Mouse (Mus musculus) limb, embryonic 15.5 days (tissue): ENCODE measurements around the gene Gm614. TPM values are rescaled to one million over a fixed set of nuclear protein-coding genes. Genes with fewer than 3 reads are reported as not detected.

ENCODE experiments used
- ATAC-seq: fragments of 200-750 bp; cut with Nextera tagmentation; 2 replicates; pipeline ENCODE4 v1.8.0; 2017; ENCODE audit warnings: low read depth, moderate TSS enrichment; ENCODE audit not compliant: insufficient number of reproducible peaks, low FRiP score, low TSS enrichment
- H3K27ac ChIP-seq: fragments of 300-500 bp; sonication (generic); 2 replicates; pipeline ENCODE4 v1.5.1; 2015; ENCODE audit warnings: moderate library complexity, mild to moderate bottlenecking, inconsistent platforms
- H3K27me3 ChIP-seq: fragments of 300-500 bp; sonication (generic); 2 replicates; pipeline ENCODE4 v1.6.1; 2015; ENCODE audit warnings: inconsistent platforms
- H3K36me3 ChIP-seq: fragments of 300-500 bp; sonication (generic); 2 replicates; pipeline ENCODE4 v1.6.1; 2015; ENCODE audit warnings: inconsistent platforms
- H3K4me1 ChIP-seq: fragments of 300-500 bp; sonication (generic); 2 replicates; pipeline ENCODE4 v1.6.1; 2015; ENCODE audit warnings: inconsistent platforms
- H3K4me2 ChIP-seq: fragments of 300-500 bp; sonication (generic); 2 replicates; pipeline ENCODE4 v1.6.1; 2015; ENCODE audit warnings: mild to moderate bottlenecking, inconsistent platforms
- H3K4me3 ChIP-seq: fragments of 300-500 bp; sonication (generic); 2 replicates; pipeline ENCODE4 v1.5.1; 2015; ENCODE audit warnings: mild to moderate bottlenecking, inconsistent platforms
- H3K9ac ChIP-seq: fragments of 300-500 bp; sonication (generic); 2 replicates; pipeline ENCODE4 v1.6.1; 2015; ENCODE audit warnings: inconsistent platforms
- H3K9me3 ChIP-seq: fragments of 300-500 bp; sonication (generic); 2 replicates; pipeline ENCODE4 v1.6.1; 2016; ENCODE audit warnings: inconsistent platforms
- WGBS: fragments of 180-500 bp; shearing (Covaris S2); methylation state at CpG from one replicate; pipeline ENCODE4 v1.1.7; 2015; 5-methylcytosine and 5-hydroxymethylcytosine counted together
- polyA plus RNA-seq: library from polyadenylated mRNA; unstranded; fragments of >200 nt; fragmentation: Nextera tagmentation; extraction: Ambion mirVana; gene quantifications from 2 replicates; pipeline ENCODE4 v1.2.1, GENCODE M21; 2015

The Gm614 gene
- polyA plus RNA-seq, 1 experiment from 2014 or later, result not detected

- H3K27ac ChIP-seq, result no peak overlapping the region
- H3K4me1 ChIP-seq, result no peaks in the 10 kb centered on the region
- 0 out of 2 replicates have a peak, but pooled peaks have one; percentile 12 for ATAC-seq
- H3K27me3 ChIP-seq, result peaks cover under 1% of the 10 kb centered on the region; the same call in 1 of the 2 replicates
- no peak overlapping the region for H3K4me3 ChIP-seq
- H3K36me3 ChIP-seq, result peaks cover 76% of the 10 kb centered on the region
- WGBS, result 86% methylated on average over 14 of the region's 14 CpGs
- no peak overlapping the region for H3K4me2 ChIP-seq
- no peaks in the 10 kb centered on the region for H3K9me3 ChIP-seq
- no peak overlapping the region for H3K9ac ChIP-seq
Measured at GRCm38 (mm10) chrX:101285953-101286670, 22.3 kb upstream of the Gm614 start.

DNA sequence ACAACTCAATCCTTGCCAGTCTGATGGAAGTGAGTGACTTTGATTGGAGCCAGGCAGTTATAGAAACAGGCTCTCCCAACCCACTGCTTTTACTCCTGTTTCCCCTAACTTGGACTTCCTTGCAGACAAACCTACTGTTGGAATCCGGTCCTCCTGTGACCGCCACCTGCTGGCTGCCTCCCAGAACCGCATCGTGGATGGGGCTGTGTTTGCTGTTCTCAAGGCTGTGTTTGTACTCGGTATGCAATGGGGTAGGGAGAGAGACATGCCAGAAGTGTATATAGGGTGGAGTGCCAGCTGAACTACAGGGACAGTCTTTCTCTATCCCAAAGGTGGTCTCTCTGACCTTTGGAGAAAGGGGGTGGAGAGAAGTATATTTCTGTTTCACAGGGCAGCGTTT is 21.7 kb upstream of the Gm614 start:
- WGBS, result 25% methylated on average over 6 of the region's 6 CpGs
- H3K27me3 ChIP-seq, result peaks cover under 1% of the 10 kb centered on the region; the same call in 1 of the 2 replicates

DNA sequence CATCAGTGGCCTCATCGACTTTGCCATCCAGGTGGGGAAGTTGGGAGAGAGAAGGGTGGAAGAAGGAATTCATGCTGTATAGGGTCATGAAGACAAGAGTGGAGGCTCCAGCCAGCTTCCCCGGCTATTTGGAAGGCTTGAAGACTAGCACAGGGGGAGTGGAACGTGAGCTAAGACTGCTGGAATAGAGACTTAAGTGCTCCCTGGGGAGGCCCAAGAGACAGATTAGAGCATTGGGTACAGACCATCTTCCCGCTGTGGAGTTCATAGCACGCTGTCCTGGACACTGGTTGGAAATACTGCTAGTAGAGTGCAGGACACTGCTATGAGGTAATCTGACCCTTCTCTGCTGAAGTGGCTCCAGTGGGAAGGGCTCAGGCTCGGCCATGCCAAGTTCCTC is 19.0 kb upstream of the Gm614 start:
- 72% methylated on average over 6 of the region's 6 CpGs for WGBS
- Histone ChIP-seq H3K36me3 (peaks cover 62% of the 10 kb centered on the region), H3K9ac (no peak overlapping the region)

More for the DNA sequence above, 21.7 kb upstream of the Gm614 start:
- Histone ChIP-seq H3K4me1 (no peaks in the 10 kb centered on the region), H3K9ac (no peak overlapping the region), H3K27ac (no peak overlapping the region), H3K4me3 (no peak overlapping the region), H3K36me3 (peaks cover 77% of the 10 kb centered on the region), H3K9me3 (no peaks in the 10 kb centered on the region), H3K4me2 (no peak overlapping the region)
- no peak for ATAC-seq

GRCm38 (mm10) chrX:101273875-101274738 is 10.3 kb upstream of the Gm614 start, which contains the start of gene Med12:
Med12 (plus strand) TSS chrX:101274030.
- Histone ChIP-seq H3K36me3 (peaks cover 11% of the 10 kb centered on the region; the same call in 1 of the 2 replicates), H3K4me3 (peak within 1 kb of the TSS; percentile 52), H3K4me1 (no peaks in the 10 kb centered on the region), H3K9me3 (no peaks in the 10 kb centered on the region), H3K9ac (peak within 1 kb of the TSS; percentile 44), H3K27me3 (peaks cover 23% of the 10 kb centered on the region), H3K4me2 (peak within 1 kb of the TSS; percentile 40), H3K27ac (peak within 1 kb of the TSS; percentile 82)
- peak; percentile 98 for ATAC-seq
- WGBS, result 20% methylated on average over 54 of the region's 54 CpGs

More for the DNA sequence above, 19.0 kb upstream of the Gm614 start:
- H3K4me2 ChIP-seq, result no peak overlapping the region
- no peaks in the 10 kb centered on the region for H3K4me1 ChIP-seq
- H3K4me3 ChIP-seq, result no peak overlapping the region
- no peak overlapping the region for H3K27ac ChIP-seq
- peaks cover 3% of the 10 kb centered on the region; the same call in 1 of the 2 replicates for H3K27me3 ChIP-seq
- H3K9me3 ChIP-seq, result no peaks in the 10 kb centered on the region
- no peak for ATAC-seq

DNA sequence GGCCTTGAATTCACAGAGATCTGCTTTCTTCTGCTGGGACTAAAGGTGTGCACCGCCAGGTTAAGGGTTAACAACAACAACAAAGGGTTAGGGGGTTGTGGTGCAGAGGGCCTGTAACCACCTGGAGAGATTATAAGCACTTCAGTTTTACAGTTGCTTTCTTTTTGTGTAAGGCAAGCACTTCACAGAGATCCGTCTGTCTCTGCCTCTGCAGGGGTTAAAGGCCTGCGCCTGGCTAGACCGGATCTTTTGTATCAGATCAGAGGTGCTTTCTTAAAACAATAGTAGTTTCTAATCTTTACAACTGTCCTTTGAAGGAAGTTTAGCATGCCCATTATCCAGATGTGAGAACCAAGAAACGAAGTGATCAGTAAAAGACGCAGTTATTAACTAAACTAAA is 9.6 kb upstream of the Gm614 start:
- no peak for ATAC-seq
- peak overlapping the region; percentile 61 for H3K27ac ChIP-seq

DNA sequence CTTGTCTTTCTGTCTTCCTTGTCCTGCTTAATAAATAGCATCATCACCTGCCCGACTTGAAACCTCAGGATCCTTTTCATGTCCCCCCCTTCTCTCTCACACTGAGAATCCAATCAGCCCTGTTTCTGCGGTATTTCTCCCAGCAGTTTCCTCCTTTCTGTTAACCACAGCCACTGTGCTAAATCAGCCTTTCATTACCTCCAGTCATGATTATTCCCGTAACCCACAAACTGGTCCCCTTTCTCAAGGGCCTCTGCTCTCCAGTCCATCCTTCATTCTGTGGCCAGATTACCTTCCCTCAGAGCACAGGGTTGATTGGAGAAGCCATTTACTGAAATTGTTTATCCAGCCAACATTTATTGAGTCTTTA is 4.9 kb upstream of the Gm614 start, which contains the start of gene Gm20489:
Gm20489 (minus strand) TSS at position 269 of the 370 bp plus-strand sequence.
- ATAC-seq, result no peak
- Histone ChIP-seq H3K36me3 (no peaks in the 10 kb centered on the region), H3K4me3 (no peak within 1 kb of the TSS), H3K9me3 (no peaks in the 10 kb centered on the region), H3K27ac (no peak within 1 kb of the TSS), H3K9ac (no peak within 1 kb of the TSS), H3K4me1 (no peaks in the 10 kb centered on the region), H3K4me2 (no peak within 1 kb of the TSS), H3K27me3 (peaks cover 20% of the 10 kb centered on the region)
- 43% methylated on average over 3 of the region's 3 CpGs for WGBS

More for the DNA sequence above, 9.6 kb upstream of the Gm614 start:
- Histone ChIP-seq H3K4me1 (no peaks in the 10 kb centered on the region), H3K36me3 (peaks cover 7% of the 10 kb centered on the region; the same call in 1 of the 2 replicates), H3K9ac (no peak overlapping the region), H3K9me3 (no peaks in the 10 kb centered on the region), H3K4me2 (peak overlapping the region; percentile 40), H3K4me3 (peak overlapping the region; percentile 52), H3K27me3 (peaks cover 23% of the 10 kb centered on the region)
- 21% methylated on average over 6 of the region's 6 CpGs for WGBS

- no peak for ATAC-seq
- Histone ChIP-seq H3K36me3 (no peaks in the 10 kb centered on the region), H3K27me3 (peaks cover 15% of the 10 kb centered on the region)
Measured at GRCm38 (mm10) chrX:101268025-101268754, 4.4 kb upstream of the Gm614 start, which contains the start of gene Il2rg. Il2rg (minus strand) TSS chrX:101268255.

GRCm38 (mm10) chrX:101266631-101267030 is 2.8 kb upstream of the Gm614 start:
- Histone ChIP-seq H3K36me3 (no peaks in the 10 kb centered on the region), H3K9me3 (no peaks in the 10 kb centered on the region), H3K9ac (no peak overlapping the region), H3K4me3 (no peak overlapping the region), H3K27ac (no peak overlapping the region), H3K4me1 (no peaks in the 10 kb centered on the region), H3K4me2 (no peak overlapping the region), H3K27me3 (peaks cover 7% of the 10 kb centered on the region; the same call in 1 of the 2 replicates)
- 89% methylated on average over 6 of the region's 6 CpGs for WGBS
- ATAC-seq, result no peak

More at GRCm38 (mm10) chrX:101268025-101268754, 4.4 kb upstream of the Gm614 start, which contains the start of gene Il2rg:
- 50% methylated on average over 5 of the region's 5 CpGs for WGBS
- H3K9me3 ChIP-seq, result no peaks in the 10 kb centered on the region
- no peak within 1 kb of the TSS for H3K27ac ChIP-seq
- H3K9ac ChIP-seq, result no peak within 1 kb of the TSS
- H3K4me2 ChIP-seq, result no peak within 1 kb of the TSS
- H3K4me1 ChIP-seq, result no peaks in the 10 kb centered on the region
- H3K4me3 ChIP-seq, result no peak within 1 kb of the TSS

- Histone ChIP-seq H3K9ac (no peak overlapping the region), H3K4me3 (no peak overlapping the region), H3K4me1 (peaks cover 21% of the 10 kb centered on the region), H3K9me3 (no peaks in the 10 kb centered on the region), H3K27ac (peak overlapping the region; percentile 67), H3K4me2 (no peak overlapping the region), H3K36me3 (no peaks in the 10 kb centered on the region), H3K27me3 (peaks cover 3% of the 10 kb centered on the region; the same call in 1 of the 2 replicates)
- ATAC-seq, result peak; percentile 75
- 28% methylated on average over 12 of the region's 13 CpGs for WGBS
Measured at GRCm38 (mm10) chrX:101260441-101261325, 3.1 kb downstream of the Gm614 start.

- Histone ChIP-seq H3K9me3 (no peaks in the 10 kb centered on the region), H3K9ac (no peak overlapping the region)
Measured at GRCm38 (mm10) chrX:101256603-101257002, 7.2 kb downstream of the Gm614 start.

More at GRCm38 (mm10) chrX:101256603-101257002, 7.2 kb downstream of the Gm614 start:
- no peak for ATAC-seq
- peak overlapping the region; percentile 55 for H3K4me3 ChIP-seq
- peaks cover 21% of the 10 kb centered on the region for H3K4me1 ChIP-seq
- H3K4me2 ChIP-seq, result peak overlapping the region; percentile 50
- 0 out of 2 replicates have a peak overlapping the region, but pooled peaks have one; percentile 1 for H3K27ac ChIP-seq
- H3K36me3 ChIP-seq, result no peaks in the 10 kb centered on the region
- no peaks in the 10 kb centered on the region for H3K27me3 ChIP-seq
- 76% methylated on average over 13 of the region's 13 CpGs for WGBS
